Mouse (Mus musculus): ENCODE measurements around the gene Gm6034. TPM values are rescaled to one million over a fixed set of nuclear protein-coding genes. Genes with fewer than 3 reads are reported as not detected.
A peak's percentile ranks its signal among the peaks of the same experiment; 100 is the strongest.
"Not testable (repeated sequence)": the region's sequence is repeated elsewhere in the genome, so short reads cannot be mapped to it uniquely, and the experiment has no call there.

The Gm6034 gene
- polyA plus RNA-seq, 1 experiment: not detected

- 0 out of 2 replicates have a peak, but pooled peaks have one; percentile 11 for TF ChIP-seq CTCF (IDR thresholded peaks at IDR 0.05; ENCODE audit: control insufficient read depth, insufficient read depth, insufficient replicate concordance, low read depth, low read length)
- not testable (repeated sequence) for H3K4me1 ChIP-seq (ENCODE audit: control insufficient read depth, insufficient read depth, low read length); H3K36me3 ChIP-seq (ENCODE audit: control insufficient read depth, insufficient read depth, low read length); H3K27ac ChIP-seq (ENCODE audit: control insufficient read depth, insufficient read depth, low read depth, low read length); H3K27me3 ChIP-seq (ENCODE audit: control insufficient read depth, insufficient read depth, low read length)
- peak overlapping the region; percentile 58 for H3K4me3 ChIP-seq (ENCODE audit: control insufficient read depth, low read depth, low read length)
Measured at GRCm38 (mm10) chr17:36031583-36032331, 11.0 kb upstream of the Gm6034 start.

- not testable (repeated sequence) for H3K4me1 ChIP-seq (ENCODE audit: control insufficient read depth, insufficient read depth, low read length); H3K27ac ChIP-seq (ENCODE audit: control insufficient read depth, insufficient read depth, low read depth, low read length); H3K27me3 ChIP-seq (ENCODE audit: control insufficient read depth, insufficient read depth, low read length); H3K36me3 ChIP-seq (ENCODE audit: control insufficient read depth, insufficient read depth, low read length)
- H3K4me3 ChIP-seq (ENCODE audit: control insufficient read depth, low read depth, low read length): peak within 1 kb of the TSS; percentile 58
Measured at GRCm38 (mm10) chr17:36032351-36032875, 10.3 kb upstream of the Gm6034 start, which contains the start of gene H2-T23. H2-T23 (minus strand) TSS chr17:36032855.

GRCm38 (mm10) chr17:36034524-36034923 is 8.2 kb upstream of the Gm6034 start:
- not testable (repeated sequence) for H3K27me3 ChIP-seq (ENCODE audit: control insufficient read depth, insufficient read depth, low read length); H3K4me1 ChIP-seq (ENCODE audit: control insufficient read depth, insufficient read depth, low read length); H3K36me3 ChIP-seq (ENCODE audit: control insufficient read depth, insufficient read depth, low read length); H3K27ac ChIP-seq (ENCODE audit: control insufficient read depth, insufficient read depth, low read depth, low read length); H3K4me3 ChIP-seq (ENCODE audit: control insufficient read depth, low read depth, low read length)

- not testable (repeated sequence) for H3K27me3 ChIP-seq (ENCODE audit: control insufficient read depth, insufficient read depth, low read length); H3K27ac ChIP-seq (ENCODE audit: control insufficient read depth, insufficient read depth, low read depth, low read length); H3K36me3 ChIP-seq (ENCODE audit: control insufficient read depth, insufficient read depth, low read length); H3K4me1 ChIP-seq (ENCODE audit: control insufficient read depth, insufficient read depth, low read length); H3K4me3 ChIP-seq (ENCODE audit: control insufficient read depth, low read depth, low read length)
Measured at GRCm38 (mm10) chr17:36035010-36035638, 7.6 kb upstream of the Gm6034 start.

GRCm38 (mm10) chr17:36036126-36036525 is 6.6 kb upstream of the Gm6034 start:
- not testable (repeated sequence) for H3K4me1 ChIP-seq (ENCODE audit: control insufficient read depth, insufficient read depth, low read length); H3K4me3 ChIP-seq (ENCODE audit: control insufficient read depth, low read depth, low read length); H3K27me3 ChIP-seq (ENCODE audit: control insufficient read depth, insufficient read depth, low read length); H3K27ac ChIP-seq (ENCODE audit: control insufficient read depth, insufficient read depth, low read depth, low read length); H3K36me3 ChIP-seq (ENCODE audit: control insufficient read depth, insufficient read depth, low read length)

- not testable (repeated sequence) for H3K4me3 ChIP-seq (ENCODE audit: control insufficient read depth, low read depth, low read length)
Measured at GRCm38 (mm10) chr17:36040604-36041003, 2.2 kb upstream of the Gm6034 start.

GRCm38 (mm10) chr17:36042055-36042454 is 706 bp upstream of the Gm6034 start:
- not testable (repeated sequence) for H3K4me3 ChIP-seq (ENCODE audit: control insufficient read depth, low read depth, low read length); H3K4me1 ChIP-seq (ENCODE audit: control insufficient read depth, insufficient read depth, low read length); H3K27ac ChIP-seq (ENCODE audit: control insufficient read depth, insufficient read depth, low read depth, low read length); H3K36me3 ChIP-seq (ENCODE audit: control insufficient read depth, insufficient read depth, low read length); H3K27me3 ChIP-seq (ENCODE audit: control insufficient read depth, insufficient read depth, low read length)

More at GRCm38 (mm10) chr17:36040604-36041003, 2.2 kb upstream of the Gm6034 start:
- not testable (repeated sequence) for H3K36me3 ChIP-seq (ENCODE audit: control insufficient read depth, insufficient read depth, low read length); H3K27me3 ChIP-seq (ENCODE audit: control insufficient read depth, insufficient read depth, low read length); H3K27ac ChIP-seq (ENCODE audit: control insufficient read depth, insufficient read depth, low read depth, low read length); H3K4me1 ChIP-seq (ENCODE audit: control insufficient read depth, insufficient read depth, low read length)

- no peak overlapping the region; the same call in 1 of the 2 replicates for H3K27ac ChIP-seq (ENCODE audit: control insufficient read depth, insufficient read depth, low read depth, low read length)
- no peaks in the 10 kb centered on the region for H3K27me3 ChIP-seq (ENCODE audit: control insufficient read depth, insufficient read depth, low read length)
- no peaks in the 10 kb centered on the region; the same call in 1 of the 2 replicates for H3K4me1 ChIP-seq (ENCODE audit: control insufficient read depth, insufficient read depth, low read length)
- no peak overlapping the region for H3K4me3 ChIP-seq (ENCODE audit: control insufficient read depth, low read depth, low read length)
- TF ChIP-seq CTCF (IDR thresholded peaks at IDR 0.05; ENCODE audit: control insufficient read depth, insufficient read depth, insufficient replicate concordance, low read depth, low read length) (no peak), POLR2A (IDR thresholded peaks at IDR 0.05; ENCODE audit: control insufficient read depth, low read depth, low read length) (no peak)
- no peaks in the 10 kb centered on the region for H3K36me3 ChIP-seq (ENCODE audit: control insufficient read depth, insufficient read depth, low read length)
Measured at GRCm38 (mm10) chr17:36043286-36043685, 525 bp downstream of the Gm6034 start.

- H3K27me3 ChIP-seq (ENCODE audit: control insufficient read depth, insufficient read depth, low read length); H3K4me1 ChIP-seq (ENCODE audit: control insufficient read depth, insufficient read depth, low read length); H3K27ac ChIP-seq (ENCODE audit: control insufficient read depth, insufficient read depth, low read depth, low read length); H3K36me3 ChIP-seq (ENCODE audit: control insufficient read depth, insufficient read depth, low read length); H3K4me3 ChIP-seq (ENCODE audit: control insufficient read depth, low read depth, low read length): not testable (repeated sequence)
Measured at GRCm38 (mm10) chr17:36057927-36058326, 15.2 kb downstream of the Gm6034 start.

- not testable (repeated sequence) for H3K27me3 ChIP-seq (ENCODE audit: control insufficient read depth, insufficient read depth, low read length); H3K27ac ChIP-seq (ENCODE audit: control insufficient read depth, insufficient read depth, low read depth, low read length); H3K36me3 ChIP-seq (ENCODE audit: control insufficient read depth, insufficient read depth, low read length); H3K4me1 ChIP-seq (ENCODE audit: control insufficient read depth, insufficient read depth, low read length); H3K4me3 ChIP-seq (ENCODE audit: control insufficient read depth, low read depth, low read length)
Measured at GRCm38 (mm10) chr17:36058362-36058761, 15.6 kb downstream of the Gm6034 start, which contains the start of gene Gm11127. Gm11127 (minus strand) TSS chr17:36058371.
